In the genomic region with DNA sequence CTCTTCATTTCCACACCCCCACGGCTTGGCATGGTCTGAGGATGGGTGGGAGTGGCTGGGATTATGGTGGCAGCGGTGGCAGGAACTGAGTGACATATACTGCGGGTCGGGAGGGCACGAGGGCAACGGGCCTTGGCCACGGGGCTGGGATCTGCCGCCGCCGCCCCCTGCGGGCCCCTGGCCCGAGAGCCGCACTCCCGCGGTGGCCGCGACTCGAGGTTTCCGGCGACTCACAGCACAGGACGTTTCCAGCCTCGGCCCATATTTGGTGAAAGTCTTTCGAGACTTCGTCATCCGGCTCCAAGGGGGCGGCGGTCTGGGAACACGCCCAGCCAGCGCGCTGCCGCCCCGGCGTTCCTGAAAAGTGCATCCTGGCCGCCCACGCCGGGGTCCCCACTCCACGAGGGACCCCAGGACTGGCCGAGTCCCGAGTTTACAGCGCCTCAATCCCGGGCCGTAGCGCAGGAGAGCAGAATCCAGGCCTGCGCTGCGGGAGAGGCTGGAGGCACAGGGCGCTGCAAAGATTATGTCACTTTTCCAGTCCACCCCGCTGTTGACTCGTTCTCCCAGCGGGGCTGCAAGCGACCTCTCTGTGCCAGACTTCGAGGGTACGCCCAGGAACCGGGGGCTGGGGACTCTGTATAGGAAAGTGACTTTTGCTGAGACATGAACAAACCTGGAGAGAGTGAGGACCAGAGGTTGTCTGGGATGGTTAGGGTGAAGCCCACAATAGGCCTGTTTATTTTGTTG, we compare ENCODE assay signal across 8 mouse cellular contexts. TPM values are rescaled to one million over a fixed set of nuclear protein-coding genes. Genes with fewer than 3 reads are reported as not detected.
A peak's percentile ranks its signal among the peaks of the same experiment; 100 is the strongest.
DNase-seq lines count a peak whose midpoint lies in the region; ATAC-seq and TF ChIP-seq lines count a peak whose summit lies in the region.

No protein-coding gene starts in this region.

- H3K27me3 ChIP-seq in midbrain, embryonic 16.5 days (ENCODE audit: control insufficient read depth, insufficient read depth, low read depth, low read length) = peaks cover 23% of the 10 kb centered on the region

- H3K9ac ChIP-seq in midbrain, embryonic 16.5 days (ENCODE audit: low read depth, low read length) = peak overlapping the region; percentile 58

- WGBS in midbrain, embryonic 16.5 days = 1% methylated on average over 53 of the region's 53 CpGs

- ATAC-seq in common myeloid progenitor, adult 5-6 weeks (replicated peaks; ENCODE audit: low read depth, poor library complexity, severe bottlenecking) = peak; percentile 69
- ATAC-seq in midbrain, embryonic 16.5 days = peak; percentile 16; the same call in 1 of the 2 replicates

- H3K27ac ChIP-seq in layer of hippocampus, adult 2 months = peak overlapping the region; percentile 64; the same call in 1 of the 2 replicates
- H3K27ac ChIP-seq in midbrain, embryonic 16.5 days (ENCODE audit: low read length) = no peak overlapping the region; the same call in 1 of the 2 replicates

- no peak for DNase-seq in layer of hippocampus, adult 2 months (ENCODE audit: low spot score in 2 of 2)
- no peak for DNase-seq in layer of hippocampus, postnatal 25 days (ENCODE audit: extremely low spot score in 1 of 2, low spot score in 1 of 2)
- peak; percentile 78 for DNase-seq in gastrocnemius, postnatal 25 days
- DNase-seq in induced T-regulatory cell, adult 2 months (ENCODE audit: low read depth) = peak; percentile 69
- DNase-seq in liver = peak; percentile 73
- peak; percentile 50 for DNase-seq in testis, postnatal 14 days (ENCODE audit: low spot score)

- H3K4me3 ChIP-seq in layer of hippocampus, adult 2 months = peak overlapping the region; percentile 54
- peak overlapping the region; percentile 44 for H3K4me3 ChIP-seq in midbrain, embryonic 16.5 days (ENCODE audit: low read depth, low read length)

- TF ChIP-seq CTCF in layer of hippocampus, adult 2 months (conservative IDR thresholded peaks at IDR 0.05) = peak; percentile 27

- H3K4me2 ChIP-seq in midbrain, embryonic 16.5 days (ENCODE audit: low read length) = peak overlapping the region; percentile 87

- H3K4me1 ChIP-seq in midbrain, embryonic 16.5 days (ENCODE audit: control insufficient read depth, insufficient read depth, low read length) = peaks cover 44% of the 10 kb centered on the region

- H3K36me3 ChIP-seq in midbrain, embryonic 16.5 days (ENCODE audit: control insufficient read depth, insufficient read depth, low read length) = no peaks in the 10 kb centered on the region

- H3K9me3 ChIP-seq in midbrain, embryonic 16.5 days (replicated peaks; ENCODE audit: control insufficient read depth, low read length, poor library complexity, severe bottlenecking) = no peaks in the 10 kb centered on the region

RNA-seq across cellular contexts. Expression of a gene that starts 3.6 kb away (rescaled TPM):
- total RNA-seq in layer of hippocampus, adult 2 months (2021) = 1 to 10 TPM; 3.6 to 4.0 TPM
- total RNA-seq in layer of hippocampus, postnatal 25 days (2021) = 1 to 10 TPM; 4.7 to 5.0 TPM
- 0.27 and 0.34 TPM in 2 replicates for total RNA-seq in common myeloid progenitor, adult 5-6 weeks (2017)
- 10 to 100 TPM; 18.2 to 21.4 TPM for total RNA-seq in gastrocnemius, postnatal 25 days (2021)
- polyA plus RNA-seq in midbrain, embryonic 16.5 days (2015; fragmentation: Nextera tagmentation; extraction: Ambion mirVana) = 7.2 and 7.9 TPM in 2 replicates

Comparison
In these comparisons a context has a peak if more than half of its experiments do, and no peak if none do; other contexts are left out.
1. DNase-seq: peak in gastrocnemius, postnatal 25 days (single experiment), induced T-regulatory cell, adult 2 months (single experiment), liver (single experiment) and testis, postnatal 14 days (single experiment); none in layer of hippocampus, adult 2 months (0 of 2) and layer of hippocampus, postnatal 25 days (0 of 2).